Mouse (Mus musculus) hindlimb bud, embryonic 11.5 days (tissue): ENCODE data around the gene Sh2d4b.

Experiments
- DNase-seq: peaks from one replicate; pipeline ENCODE4 v3.0.0-alpha.2; 2012; ENCODE audit warnings: low read depth, low spot score; ENCODE audit errors: extremely low spot score

Sh2d4b gene

GRCm38 (mm10) chr14:40908763-40909162, 15.7 kb upstream of the Sh2d4b start:
- no peak for DNase-seq

- DNase-seq = no peak
Measured at GRCm38 (mm10) chr14:40906770-40907169, 13.7 kb upstream of the Sh2d4b start.

GRCm38 (mm10) chr14:40905813-40906212, 12.7 kb upstream of the Sh2d4b start:
- no peak for DNase-seq

GRCm38 (mm10) chr14:40902307-40903055, 9.4 kb upstream of the Sh2d4b start:
- no peak for DNase-seq

GRCm38 (mm10) chr14:40900267-40900666, 7.2 kb upstream of the Sh2d4b start:
- DNase-seq = no peak

GRCm38 (mm10) chr14:40897916-40898315, 4.8 kb upstream of the Sh2d4b start:
- no peak for DNase-seq

GRCm38 (mm10) chr14:40895681-40896080, 2.6 kb upstream of the Sh2d4b start:
- no peak for DNase-seq

GRCm38 (mm10) chr14:40894576-40895247, 1.6 kb upstream of the Sh2d4b start:
- no peak for DNase-seq

- DNase-seq = no peak
Measured at GRCm38 (mm10) chr14:40893884-40894283, 818 bp upstream of the Sh2d4b start.

GRCm38 (mm10) chr14:40892326-40892825, 690 bp downstream of the Sh2d4b start:
- DNase-seq = no peak

GRCm38 (mm10) chr14:40891506-40891905, 1.6 kb downstream of the Sh2d4b start:
- no peak for DNase-seq

GRCm38 (mm10) chr14:40889704-40890103, 3.4 kb downstream of the Sh2d4b start:
- DNase-seq = no peak

- DNase-seq = no peak
Measured at GRCm38 (mm10) chr14:40889181-40889580, 3.9 kb downstream of the Sh2d4b start.

- DNase-seq = no peak
Measured at GRCm38 (mm10) chr14:40886428-40887202, 6.5 kb downstream of the Sh2d4b start.

- no peak for DNase-seq
Measured at GRCm38 (mm10) chr14:40885752-40886151, 7.3 kb downstream of the Sh2d4b start.

GRCm38 (mm10) chr14:40885225-40885624, 7.8 kb downstream of the Sh2d4b start:
- DNase-seq = no peak

- no peak for DNase-seq
Measured at GRCm38 (mm10) chr14:40874565-40874964, 18.5 kb downstream of the Sh2d4b start.

GRCm38 (mm10) chr14:40873961-40874360, 19.1 kb downstream of the Sh2d4b start:
- no peak for DNase-seq

GRCm38 (mm10) chr14:40870598-40870997, 22.5 kb downstream of the Sh2d4b start:
- DNase-seq = no peak

- DNase-seq = no peak
Measured at GRCm38 (mm10) chr14:40864811-40865514, 28.1 kb downstream of the Sh2d4b start.

GRCm38 (mm10) chr14:40863659-40864058, 29.4 kb downstream of the Sh2d4b start:
- no peak for DNase-seq
